Mouse (Mus musculus) cerebellum, adult 9-11 months (tissue): Measurements from ENCODE around the gene Krtap4-7.
"Not testable (repeated sequence)": the region's sequence is repeated elsewhere in the genome, so short reads cannot be mapped to it uniquely, and the experiment has no call there.

Source experiments
- DNase-seq: peaks from one replicate; pipeline ENCODE4 v3.0.0; 2022

Gene Krtap4-7

DNA sequence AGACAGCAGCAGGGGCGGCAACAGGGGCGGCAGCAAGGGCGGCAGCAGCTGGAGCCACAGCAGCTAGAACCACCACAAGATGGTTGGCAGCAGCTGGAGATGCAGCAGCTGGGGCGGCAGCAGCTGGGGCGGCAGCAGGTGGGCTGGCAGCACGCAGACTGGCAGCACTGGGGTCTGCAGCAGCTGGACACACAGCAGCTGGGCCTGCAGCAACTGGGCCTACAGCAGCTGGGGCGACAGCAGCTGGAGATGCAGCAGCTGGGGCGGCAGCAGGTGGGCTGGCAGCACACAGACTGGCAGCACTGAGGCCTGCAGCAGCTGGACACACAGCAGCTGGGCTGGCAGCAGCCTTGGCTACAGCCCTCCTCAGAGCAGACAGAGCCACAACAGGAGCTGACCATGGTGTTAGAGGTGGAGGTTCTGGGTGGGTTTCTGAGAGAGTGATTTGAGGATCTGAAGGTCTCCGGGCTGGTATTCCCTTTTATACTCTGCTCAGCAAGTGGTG is at the start of gene Krtap4-7:
Gene Krtap4-7 (minus strand): TSS at position 455 of the 505 bp plus-strand sequence.
- not testable (repeated sequence) for DNase-seq

DNA sequence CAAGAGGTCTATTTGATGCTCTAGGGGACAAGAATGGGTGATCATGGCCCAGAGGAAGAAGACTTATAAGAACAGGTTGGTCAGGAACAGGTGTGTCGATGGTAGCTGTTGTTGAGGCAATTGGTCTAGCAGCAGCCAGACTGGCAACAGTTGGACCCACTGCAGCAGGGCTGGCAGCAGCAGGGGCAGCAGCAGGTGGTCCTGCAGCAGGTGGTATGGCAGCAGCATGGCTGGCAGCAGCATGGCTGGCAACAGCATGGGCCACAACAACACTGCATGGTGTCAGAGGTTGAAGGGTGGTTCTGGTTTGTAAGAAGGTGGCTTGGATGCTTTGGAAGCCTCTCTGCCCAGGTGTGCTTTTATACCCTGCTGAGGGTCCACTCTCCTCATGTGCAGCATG is 46.6 kb upstream of the Krtap4-7 start, which contains the start of gene Gm14190:
Gene Gm14190 (minus strand): TSS at position 278 of the 400 bp plus-strand sequence.
- DNase-seq = no peak

- DNase-seq = not testable (repeated sequence)
Measured at GRCm38 (mm10) chr11:99685235-99685634, 41.3 kb upstream of the Krtap4-7 start.

DNA sequence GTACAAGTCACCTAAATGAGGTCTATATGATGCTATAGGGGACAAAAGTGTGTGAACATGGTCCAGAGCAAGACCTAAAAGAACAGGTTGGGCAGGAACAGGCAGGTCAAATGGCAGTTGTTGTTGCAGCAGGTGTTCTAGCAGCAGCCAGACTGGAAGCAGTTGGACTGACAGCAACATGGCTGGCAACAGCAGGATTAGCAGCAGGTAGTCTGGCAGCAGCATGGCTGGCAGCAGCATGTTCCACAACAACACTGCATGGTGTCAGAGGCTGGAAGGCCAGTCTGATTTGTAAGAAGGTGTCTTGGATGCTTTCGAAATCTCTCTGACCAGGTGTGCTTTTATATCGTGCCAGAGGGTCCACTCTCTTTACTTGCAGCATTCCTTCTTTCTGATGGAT is 39.6 kb upstream of the Krtap4-7 start:
- no peak for DNase-seq

DNA sequence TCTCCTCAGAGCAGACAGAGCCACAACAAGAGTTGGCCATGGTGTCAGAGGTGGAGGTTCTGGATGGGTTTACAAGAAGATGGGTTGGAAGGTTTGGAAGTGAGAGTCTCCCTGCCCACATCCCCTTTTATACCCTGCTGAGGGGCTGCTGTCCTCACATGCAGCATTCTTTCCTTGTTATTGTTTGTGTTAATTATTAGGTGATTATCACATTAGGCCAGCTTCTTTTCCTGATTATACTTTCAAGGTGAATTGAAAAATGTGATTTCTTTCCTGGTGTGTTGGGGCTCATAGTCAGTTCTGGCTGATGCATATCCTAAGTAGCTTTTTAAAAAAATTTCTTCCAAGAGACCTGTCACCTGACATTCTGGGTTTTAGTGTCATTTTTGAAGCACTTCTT is 22.0 kb upstream of the Krtap4-7 start, which contains the start of gene Krtap4-6:
Gene Krtap4-6 (minus strand): TSS at position 101 of the 400 bp plus-strand sequence.
- DNase-seq = no peak

GRCm38 (mm10) chr11:99662802-99663201 is 18.9 kb upstream of the Krtap4-7 start:
- no peak for DNase-seq

GRCm38 (mm10) chr11:99659256-99659655 is 15.4 kb upstream of the Krtap4-7 start:
- no peak for DNase-seq

DNA sequence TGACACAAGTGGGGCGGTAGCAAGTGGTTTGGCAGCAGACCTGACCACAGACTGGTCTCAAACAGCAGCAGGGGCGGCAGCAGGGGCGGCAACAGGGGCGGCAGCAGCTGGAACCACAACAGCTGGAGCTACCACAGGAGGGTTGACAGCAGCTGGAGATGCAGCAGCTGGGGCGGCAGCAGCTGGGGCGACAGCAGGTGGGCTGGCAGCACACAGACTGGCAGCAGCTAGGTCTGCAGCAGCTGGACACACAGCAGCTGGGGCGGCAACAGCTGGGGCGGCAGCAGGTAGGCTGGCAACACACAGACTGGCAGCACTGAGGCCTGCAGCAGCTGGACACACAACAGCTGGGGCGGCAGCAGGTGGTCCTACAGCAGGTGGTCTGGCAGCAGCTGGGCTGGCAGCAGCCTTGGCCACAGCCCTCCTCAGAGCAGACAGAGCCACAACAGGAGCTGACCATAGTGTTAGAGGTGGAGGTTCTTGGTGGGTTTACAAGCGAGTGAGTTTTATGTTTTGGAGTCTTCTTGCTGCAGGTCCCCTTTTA is 14.7 kb upstream of the Krtap4-7 start, which contains the start of gene Gm11563:
Gene Gm11563 (minus strand): TSS at position 494 of the 544 bp plus-strand sequence.
- not testable (repeated sequence) for DNase-seq

DNA sequence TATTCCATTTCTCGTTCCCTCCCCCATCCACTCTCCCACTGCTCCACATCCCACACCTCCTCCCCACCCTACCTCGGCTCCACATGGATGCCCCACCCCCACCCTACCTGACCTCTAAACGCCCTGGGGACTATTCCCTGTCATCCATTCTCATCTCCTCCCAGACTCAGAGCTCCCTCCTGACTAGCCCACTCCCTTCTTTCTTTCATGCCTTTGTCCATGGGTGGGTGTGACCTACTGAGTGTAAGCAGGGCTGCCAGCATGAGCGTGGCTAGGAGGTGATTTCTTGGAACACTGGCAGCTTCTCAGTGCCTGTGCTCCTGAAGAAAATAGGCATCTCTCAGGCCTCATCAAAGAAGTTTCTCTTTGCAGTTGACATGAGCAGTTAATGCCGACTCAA is 13.2 kb upstream of the Krtap4-7 start:
- no peak for DNase-seq

- no peak for DNase-seq
Measured at GRCm38 (mm10) chr11:99650136-99650535, 6.2 kb upstream of the Krtap4-7 start, which contains the start of gene Gm11555. Gene Gm11555, minus strand, starts transcription at chr11:99650236.

- DNase-seq = no peak
Measured at GRCm38 (mm10) chr11:99646444-99646843, 2.6 kb upstream of the Krtap4-7 start.

GRCm38 (mm10) chr11:99644351-99644750 is 462 bp upstream of the Krtap4-7 start:
- DNase-seq = no peak

- no peak for DNase-seq
Measured at GRCm38 (mm10) chr11:99640926-99641325, 3.0 kb downstream of the Krtap4-7 start.

DNA sequence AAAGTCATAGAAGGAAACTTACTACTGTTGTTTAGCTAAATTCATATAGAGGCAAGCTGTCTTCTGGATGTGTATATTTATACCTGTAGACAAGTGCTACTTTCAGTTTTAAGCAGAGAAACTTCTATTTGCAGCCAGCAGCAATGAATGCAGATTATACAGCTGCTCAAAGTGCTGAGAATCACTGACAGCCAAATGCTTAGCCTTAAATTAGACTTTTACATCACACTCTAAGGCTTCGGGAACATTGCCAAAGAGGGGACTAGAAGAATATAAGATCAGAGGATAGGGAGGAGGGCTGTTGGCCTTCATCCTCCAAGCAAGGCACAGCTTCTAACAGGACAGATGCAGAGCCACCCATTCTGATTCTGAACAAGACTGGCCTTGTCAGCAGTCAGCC is 6.8 kb downstream of the Krtap4-7 start:
- no peak for DNase-seq

DNA sequence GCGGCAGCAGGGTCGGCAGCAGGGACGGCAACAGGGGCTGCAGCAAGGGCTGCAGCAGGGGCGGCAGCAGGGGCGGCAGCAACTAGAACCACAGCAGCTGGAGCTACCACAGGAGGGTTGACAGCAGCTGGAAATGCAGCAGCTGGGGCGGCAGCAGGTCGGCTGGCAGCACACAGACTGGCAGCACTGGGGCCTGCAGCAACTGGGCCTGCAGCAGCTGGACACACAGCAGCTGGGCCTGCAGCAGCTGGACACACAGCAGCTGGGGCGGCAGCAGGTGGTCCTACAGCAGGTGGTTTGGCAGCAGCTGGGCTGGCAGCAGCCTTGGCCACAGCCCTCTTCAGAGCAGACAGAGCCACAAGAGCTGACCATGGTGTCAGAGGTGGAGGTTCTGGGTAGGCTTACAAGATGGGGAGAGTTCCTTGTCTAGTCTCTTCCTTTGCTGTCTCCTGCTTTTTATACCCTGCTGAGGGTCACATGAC is 9.2 kb downstream of the Krtap4-7 start, which contains the start of gene Krtap4-2:
Gene Krtap4-2 (minus strand): TSS at position 432 of the 482 bp plus-strand sequence.
- no peak for DNase-seq

DNA sequence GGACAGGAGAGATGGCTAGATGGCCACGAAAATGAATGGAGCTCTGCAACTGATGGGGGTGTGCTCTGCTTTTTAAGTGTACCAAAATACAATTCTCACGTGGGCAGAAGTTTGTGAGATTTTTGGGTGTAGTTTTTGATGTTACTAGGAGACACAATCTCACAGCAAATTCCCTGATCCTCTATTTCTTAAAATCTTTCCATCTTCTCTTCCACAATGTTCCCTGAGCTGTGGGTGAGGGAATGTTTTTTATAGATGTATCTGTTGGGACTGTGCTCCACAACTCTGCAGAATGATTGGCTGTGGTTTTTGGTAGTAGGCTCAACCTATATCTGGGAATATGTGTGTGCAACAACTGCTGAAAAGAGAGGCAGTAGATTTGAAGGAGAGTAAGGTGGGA is 10.6 kb downstream of the Krtap4-7 start:
- no peak for DNase-seq

GRCm38 (mm10) chr11:99630890-99631289 is 13.0 kb downstream of the Krtap4-7 start:
- no peak for DNase-seq

DNA sequence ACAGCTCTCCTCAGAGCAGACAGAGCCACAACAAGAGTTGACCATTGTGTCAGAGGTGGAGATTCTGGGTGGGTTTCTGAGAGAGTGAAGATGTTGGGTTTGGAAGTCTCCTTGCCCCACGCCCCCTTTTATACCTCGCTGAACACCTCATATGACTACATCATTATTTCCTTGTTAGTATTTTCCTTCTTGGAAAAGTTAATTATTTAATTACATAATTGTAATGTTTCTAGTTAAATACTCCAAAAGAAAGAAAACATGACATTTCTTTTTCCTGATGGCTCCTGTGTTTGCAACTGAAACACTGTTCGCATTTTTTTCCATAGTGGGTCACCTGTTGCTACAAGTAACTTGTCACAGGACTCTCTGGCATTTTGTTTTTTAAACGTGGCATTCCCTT is 15.8 kb downstream of the Krtap4-7 start, which contains the start of gene Krtap4-1:
Gene Krtap4-1 (minus strand): TSS at position 101 of the 400 bp plus-strand sequence.
- DNase-seq = no peak

DNA sequence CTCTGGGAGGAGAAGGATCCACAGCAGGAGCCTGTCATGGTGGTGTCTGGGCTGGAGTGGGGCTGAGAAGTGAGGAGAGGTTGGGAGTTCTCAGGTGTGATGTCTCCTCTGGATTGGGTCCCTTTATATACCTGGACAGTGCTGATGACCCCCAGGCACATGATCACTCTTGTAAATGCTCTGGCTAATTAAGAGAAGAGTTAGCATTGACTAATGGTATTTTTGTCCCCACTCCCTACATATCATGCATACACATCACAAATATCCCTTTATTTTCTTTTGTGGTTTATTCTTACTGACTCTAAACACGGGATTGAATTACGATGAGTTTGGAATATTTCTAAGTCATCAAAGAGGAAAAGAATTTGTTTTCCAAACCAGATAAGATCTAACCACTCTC is 23.6 kb downstream of the Krtap4-7 start, which contains the start of gene Gm11562:
Gene Gm11562 (minus strand): TSS at position 101 of the 400 bp plus-strand sequence.
- no peak for DNase-seq

DNA sequence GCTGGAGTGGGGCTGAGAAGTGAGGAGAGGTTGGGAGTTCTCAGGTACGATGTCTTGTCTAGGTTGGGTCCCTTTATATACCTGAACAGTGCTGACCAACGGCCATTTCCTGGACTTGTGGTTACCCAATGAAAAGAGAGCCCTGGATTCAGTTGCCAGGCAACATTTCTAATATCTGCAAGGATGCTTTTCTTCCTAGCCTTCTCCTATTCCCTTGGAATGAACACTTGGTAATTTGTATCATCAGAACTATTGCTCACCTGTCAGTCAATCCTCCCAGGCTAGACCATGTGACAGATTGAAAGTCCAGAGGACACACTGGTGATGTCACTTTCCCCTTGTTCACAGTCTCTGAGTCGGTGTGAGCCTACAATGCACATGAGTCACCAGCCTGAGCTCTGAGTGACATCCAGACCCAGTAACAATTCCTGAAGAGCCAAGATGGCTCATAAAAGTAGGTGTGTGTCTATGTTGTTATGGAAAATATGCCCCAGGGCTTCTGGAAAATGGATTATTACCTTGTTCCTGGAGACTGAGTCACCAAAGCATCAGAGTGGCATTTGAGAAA is 29.0 kb downstream of the Krtap4-7 start, which contains the start of gene Krtap2-4:
Gene Krtap2-4 (minus strand): TSS at position 51 of the 568 bp plus-strand sequence.
- no peak for DNase-seq

DNA sequence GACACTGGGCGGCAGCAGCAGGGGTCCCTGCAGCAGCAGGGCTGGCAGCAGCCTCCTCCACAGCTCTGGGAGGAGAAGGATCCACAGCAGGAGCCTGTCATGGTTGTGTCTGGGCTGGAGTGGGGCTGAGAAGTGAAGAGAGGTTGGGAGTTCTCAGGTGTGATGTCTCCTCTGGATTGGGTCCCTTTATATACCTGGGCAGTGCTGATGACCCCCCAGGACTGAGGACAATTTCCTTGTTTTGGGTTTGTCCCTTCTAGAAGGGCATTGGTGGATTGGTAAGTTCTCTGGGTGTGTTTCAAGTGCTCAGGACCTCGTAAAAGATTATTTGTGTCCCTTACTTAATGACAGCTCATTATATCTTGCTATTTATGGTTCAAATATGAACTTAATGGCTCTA is 33.8 kb downstream of the Krtap4-7 start, which contains the start of gene Gm11937:
Gene Gm11937 (minus strand): TSS at position 101 of the 400 bp plus-strand sequence.
- not testable (repeated sequence) for DNase-seq

DNA sequence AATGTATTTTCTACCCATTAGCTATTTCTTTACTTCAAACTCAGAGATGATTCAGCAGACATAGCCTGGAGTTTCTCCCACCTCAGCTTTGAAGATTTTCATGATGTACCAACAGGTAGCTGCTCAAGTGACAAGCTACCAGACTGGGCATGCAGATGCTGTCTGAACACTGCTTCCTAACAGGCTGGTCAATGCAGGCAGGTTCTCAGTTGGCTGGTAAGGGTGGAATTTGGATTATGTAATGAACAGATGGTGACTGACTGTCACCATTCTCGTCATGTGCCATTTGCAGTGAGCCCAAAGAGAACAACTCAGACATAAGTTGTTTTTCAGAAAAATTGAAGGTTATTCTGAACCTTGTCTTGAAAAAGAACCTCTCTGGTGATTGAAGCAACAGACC is 34.8 kb downstream of the Krtap4-7 start:
- DNase-seq = peak; percentile 53

DNA sequence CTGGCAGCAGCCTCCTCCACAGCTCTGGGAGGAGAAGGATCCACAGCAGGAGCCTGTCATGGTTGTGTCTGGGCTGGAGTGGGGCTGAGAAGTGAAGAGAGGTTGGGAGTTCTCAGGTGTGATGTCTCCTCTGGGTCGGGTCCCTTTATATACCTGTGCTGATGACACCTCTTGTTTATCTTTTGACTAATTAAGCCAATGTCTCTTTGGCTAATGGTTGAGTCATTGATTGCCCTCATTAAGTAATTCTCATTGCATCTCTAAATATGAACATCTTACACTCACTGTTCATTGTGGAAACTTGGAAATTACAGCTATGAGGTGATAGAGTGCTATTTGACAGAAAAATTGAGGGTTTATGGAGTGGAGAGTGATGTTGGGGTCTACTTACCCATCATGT is 40.7 kb downstream of the Krtap4-7 start, which contains the start of gene Gm11938:
Gene Gm11938 (minus strand): TSS at position 101 of the 400 bp plus-strand sequence.
- not testable (repeated sequence) for DNase-seq
